In the genomic region with DNA sequence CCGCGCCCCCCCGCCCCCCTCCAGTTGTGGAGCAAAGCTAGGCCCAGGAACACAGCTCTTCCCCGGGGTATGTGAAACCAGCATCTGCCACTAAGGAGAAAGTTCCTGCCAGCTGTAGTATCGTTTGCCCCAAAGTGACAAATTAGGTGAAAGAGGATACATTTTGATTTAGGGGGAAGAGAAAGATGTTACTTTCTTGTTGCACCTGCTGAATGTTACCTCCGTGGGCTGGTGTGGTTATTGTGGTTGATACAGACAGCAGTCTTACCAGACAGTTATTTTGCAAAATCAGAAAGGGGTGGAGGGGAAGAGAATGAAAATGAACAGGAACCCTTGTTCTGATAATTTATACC, we compare ENCODE assay signal across 8 mouse cellular contexts. TPM values are rescaled to one million over a fixed set of nuclear protein-coding genes. Genes with fewer than 3 reads are reported as not detected.
DNase-seq lines count a peak whose midpoint lies in the region; ATAC-seq and TF ChIP-seq lines count a peak whose summit lies in the region.

No protein-coding gene starts in this region.

- H3K27ac ChIP-seq in embryonic facial prominence, embryonic 13.5 days = no peak overlapping the region
- no peak overlapping the region for H3K27ac ChIP-seq in limb, embryonic 11.5 days (replicated peaks; ENCODE audit: low read depth, low read length)
- peak overlapping the region; percentile 90 for H3K27ac ChIP-seq in neural tube, embryonic 15.5 days (replicated peaks)

- 3% methylated on average over 6 of the region's 6 CpGs for WGBS in lung, adult 2 months
- WGBS in embryonic facial prominence, embryonic 13.5 days = 2% methylated on average over 6 of the region's 6 CpGs
- WGBS in limb, embryonic 11.5 days = 8% methylated on average over 6 of the region's 6 CpGs
- 4% methylated on average over 6 of the region's 6 CpGs for WGBS in neural tube, embryonic 15.5 days

- no peaks in the 10 kb centered on the region for H3K27me3 ChIP-seq in embryonic facial prominence, embryonic 13.5 days
- no peaks in the 10 kb centered on the region for H3K27me3 ChIP-seq in limb, embryonic 11.5 days (ENCODE audit: control insufficient read depth, insufficient read depth, low read length)
- H3K27me3 ChIP-seq in neural tube, embryonic 15.5 days (replicated peaks) = no peaks in the 10 kb centered on the region

- DNase-seq in lung, adult 2 months = no peak
- no peak for DNase-seq in lung, adult 18-20 months
- DNase-seq in limb, embryonic 11.5 days (ENCODE audit: low spot score) = no peak
- no peak for DNase-seq in cerebellum, adult 11-12 months
- no peak for DNase-seq in cerebellum, postnatal 36 days
- no peak for DNase-seq in left cerebral cortex, adult 18-20 months (ENCODE audit: low spot score in 2 of 2)

- no peak for ATAC-seq in embryonic facial prominence, embryonic 13.5 days (ENCODE audit: insufficient number of reproducible peaks, insufficient read depth, low FRiP score, low TSS enrichment, low read depth)
- no peak for ATAC-seq in limb, embryonic 11.5 days (ENCODE audit: insufficient number of reproducible peaks, low FRiP score, low TSS enrichment, low read depth)
- no peak for ATAC-seq in neural tube, embryonic 15.5 days (ENCODE audit: low FRiP score)

- H3K4me1 ChIP-seq in lung, adult 2 months (ENCODE audit: control insufficient read depth, insufficient read depth, low read length) = no peaks in the 10 kb centered on the region; the same call in 1 of the 2 replicates
- peaks cover 8% of the 10 kb centered on the region; the same call in 1 of the 2 replicates for H3K4me1 ChIP-seq in embryonic facial prominence, embryonic 13.5 days
- no peaks in the 10 kb centered on the region for H3K4me1 ChIP-seq in limb, embryonic 11.5 days (ENCODE audit: control insufficient read depth, insufficient read depth, low read length)
- peaks cover 31% of the 10 kb centered on the region for H3K4me1 ChIP-seq in neural tube, embryonic 15.5 days

- peak overlapping the region; percentile 79 for H3K4me2 ChIP-seq in embryonic facial prominence, embryonic 13.5 days
- peak overlapping the region; percentile 83 for H3K4me2 ChIP-seq in limb, embryonic 11.5 days (ENCODE audit: low read depth, severe bottlenecking)
- peak overlapping the region; percentile 73 for H3K4me2 ChIP-seq in neural tube, embryonic 15.5 days

- no peaks in the 10 kb centered on the region for H3K9me3 ChIP-seq in embryonic facial prominence, embryonic 13.5 days
- no peaks in the 10 kb centered on the region for H3K9me3 ChIP-seq in limb, embryonic 11.5 days (ENCODE audit: control insufficient read depth, low read length)
- H3K9me3 ChIP-seq in neural tube, embryonic 15.5 days (replicated peaks) = no peaks in the 10 kb centered on the region

- TF ChIP-seq CTCF in lung, adult 2 months (IDR thresholded peaks at IDR 0.05; ENCODE audit: insufficient read depth, low read length) = no peak

- TF ChIP-seq POLR2A in lung, adult 2 months (IDR thresholded peaks at IDR 0.05; ENCODE audit: borderline replicate concordance, extremely low read depth, low read depth, low read length) = no peak

- peak overlapping the region; percentile 88 for H3K9ac ChIP-seq in embryonic facial prominence, embryonic 13.5 days
- peak overlapping the region; percentile 74 for H3K9ac ChIP-seq in limb, embryonic 11.5 days (ENCODE audit: low read length)
- H3K9ac ChIP-seq in neural tube, embryonic 15.5 days (replicated peaks) = peak overlapping the region; percentile 91

- H3K4me3 ChIP-seq in lung, adult 2 months (replicated peaks; ENCODE audit: extremely low read depth, low read depth, low read length) = peak overlapping the region; percentile 88
- H3K4me3 ChIP-seq in embryonic facial prominence, embryonic 13.5 days = peak overlapping the region; percentile 80
- H3K4me3 ChIP-seq in limb, embryonic 11.5 days (ENCODE audit: low read depth, low read length) = peak overlapping the region; percentile 76
- H3K4me3 ChIP-seq in neural tube, embryonic 15.5 days (replicated peaks) = peak overlapping the region; percentile 79

- no peaks in the 10 kb centered on the region for H3K36me3 ChIP-seq in embryonic facial prominence, embryonic 13.5 days
- H3K36me3 ChIP-seq in limb, embryonic 11.5 days (ENCODE audit: control insufficient read depth, insufficient read depth, low read length) = no peaks in the 10 kb centered on the region
- no peaks in the 10 kb centered on the region; the same call in 1 of the 2 replicates for H3K36me3 ChIP-seq in neural tube, embryonic 15.5 days

RNA-seq across cellular contexts. Expression of a gene that starts 0.6 kb away (rescaled TPM):
- 6.7 and 9.5 TPM in 2 replicates for polyA plus RNA-seq in lung, adult 2 months (2012; rRNA removed)
- polyA plus RNA-seq in embryonic facial prominence, embryonic 13.5 days (2015; fragmentation: Nextera tagmentation; extraction: Ambion mirVana) = 20.0 and 21.5 TPM in 2 replicates
- polyA plus RNA-seq in limb, embryonic 11.5 days (2014; fragmentation: Nextera tagmentation; extraction: Ambion mirVana) = 13.8 and 15.3 TPM in 2 replicates
- 25.0 and 29.8 TPM in 2 replicates for polyA plus RNA-seq in neural tube, embryonic 15.5 days (2015; fragmentation: Nextera tagmentation; extraction: Ambion mirVana)
- total RNA-seq in left cerebral cortex, adult 18-20 months (2021) = 10 to 100 TPM; 17.3 to 23.8 TPM
